Mouse (Mus musculus) gastrocnemius, adult 2 months (tissue): ENCODE data around the gene C2cd2l. TPM values are rescaled to one million over a fixed set of nuclear protein-coding genes. Genes with fewer than 3 reads are reported as not detected.
A peak's percentile ranks its signal among the peaks of the same experiment; 100 is the strongest.
"Not testable (repeated sequence)": the region's sequence is repeated elsewhere in the genome, so short reads cannot be mapped to it uniquely, and the experiment has no call there.

Source experiments
- DNase-seq: peaks from one replicate; pipeline ENCODE4 v3.0.0; 2022
- H3K27ac ChIP-seq: fragments of 200-600 bp; 2 replicates; pipeline ENCODE4 v1.8.1; 2022; ENCODE audit warnings: mild to moderate bottlenecking
- H3K4me3 ChIP-seq: fragments of 200-600 bp; 2 replicates; pipeline ENCODE4 v1.8.1; 2022; ENCODE audit warnings: mild to moderate bottlenecking, moderate library complexity
- CTCF ChIP-seq: fragments of 200-600 bp; IDR thresholded peaks from 2 replicates; pipeline ENCODE4 v1.8.1; 2022; ENCODE audit warnings: antibody characterized with exemption, mild to moderate bottlenecking, moderate library complexity
- intact Hi-C: fragments of 180-260 bp; cut with DNase I; formaldehyde crosslinking; loops from one replicate; pipeline ENCODE4 v1.15.1; 2025
- total RNA-seq, 2 experiments: library from RNA; stranded (reverse); gene quantifications; 2 replicates each; pipeline ENCODE4 v1.2.3; 2021

C2cd2l gene
- total RNA-seq, 2 experiments from 2014 or later, result 14.9 to 17.8 TPM

GRCm38 (mm10) chr9:44332918-44333638 is 13.0 kb upstream of the C2cd2l start:
- H3K27ac ChIP-seq, result no peak overlapping the region
- TF ChIP-seq CTCF, result no peak
- DNase-seq, result no peak
- H3K4me3 ChIP-seq, result no peak overlapping the region
- intact Hi-C loops, result no loop called here

- intact Hi-C loops, result no loop called here
- TF ChIP-seq CTCF, result no peak
- no peak overlapping the region for H3K27ac ChIP-seq
- no peak for DNase-seq
- no peak overlapping the region for H3K4me3 ChIP-seq
Observed at GRCm38 (mm10) chr9:44330736-44331135, 10.7 kb upstream of the C2cd2l start.

GRCm38 (mm10) chr9:44327926-44328325 is 7.8 kb upstream of the C2cd2l start:
- H3K27ac ChIP-seq, result peak overlapping the region; percentile 95
- no peak for TF ChIP-seq CTCF
- peak overlapping the region; percentile 88 for H3K4me3 ChIP-seq
- DNase-seq, result no peak
- intact Hi-C loops, result no loop called here

DNA sequence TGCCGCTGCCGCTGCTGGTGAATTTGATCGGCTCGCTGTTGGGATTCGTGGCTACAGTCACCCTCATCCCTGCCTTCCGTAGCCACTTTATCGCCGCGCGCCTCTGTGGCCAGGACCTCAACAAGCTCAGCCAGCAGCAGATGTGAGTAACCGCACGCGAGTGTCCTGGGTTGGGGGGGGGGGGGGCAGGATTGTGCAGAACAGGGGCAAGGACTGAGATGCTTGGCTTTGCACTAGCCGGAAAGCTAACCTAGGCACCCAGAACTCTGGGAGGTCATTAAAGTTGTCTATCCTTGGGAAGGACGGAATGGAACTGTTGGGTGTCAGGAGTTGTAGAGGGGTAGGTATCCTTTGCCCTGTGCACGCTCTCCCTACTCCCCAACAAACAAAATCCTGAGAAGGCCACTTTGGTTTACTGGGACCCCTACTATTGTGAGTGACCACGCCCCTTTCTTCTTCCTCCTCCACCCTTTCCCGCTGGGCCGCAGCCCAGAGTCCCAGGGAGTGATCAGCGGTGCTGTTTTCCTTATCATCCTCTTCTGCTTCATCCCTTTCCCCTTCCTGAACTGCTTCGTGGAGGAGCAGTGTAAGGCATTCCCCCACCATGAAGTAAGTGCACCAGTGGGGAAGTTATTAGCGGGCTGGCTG is 7.1 kb upstream of the C2cd2l start:
- peak; percentile 49 for DNase-seq
- no peak for TF ChIP-seq CTCF
- Histone ChIP-seq H3K27ac (peak overlapping the region; percentile 95), H3K4me3 (peak overlapping the region; percentile 88)
- intact Hi-C loops, result no loop called here

DNA sequence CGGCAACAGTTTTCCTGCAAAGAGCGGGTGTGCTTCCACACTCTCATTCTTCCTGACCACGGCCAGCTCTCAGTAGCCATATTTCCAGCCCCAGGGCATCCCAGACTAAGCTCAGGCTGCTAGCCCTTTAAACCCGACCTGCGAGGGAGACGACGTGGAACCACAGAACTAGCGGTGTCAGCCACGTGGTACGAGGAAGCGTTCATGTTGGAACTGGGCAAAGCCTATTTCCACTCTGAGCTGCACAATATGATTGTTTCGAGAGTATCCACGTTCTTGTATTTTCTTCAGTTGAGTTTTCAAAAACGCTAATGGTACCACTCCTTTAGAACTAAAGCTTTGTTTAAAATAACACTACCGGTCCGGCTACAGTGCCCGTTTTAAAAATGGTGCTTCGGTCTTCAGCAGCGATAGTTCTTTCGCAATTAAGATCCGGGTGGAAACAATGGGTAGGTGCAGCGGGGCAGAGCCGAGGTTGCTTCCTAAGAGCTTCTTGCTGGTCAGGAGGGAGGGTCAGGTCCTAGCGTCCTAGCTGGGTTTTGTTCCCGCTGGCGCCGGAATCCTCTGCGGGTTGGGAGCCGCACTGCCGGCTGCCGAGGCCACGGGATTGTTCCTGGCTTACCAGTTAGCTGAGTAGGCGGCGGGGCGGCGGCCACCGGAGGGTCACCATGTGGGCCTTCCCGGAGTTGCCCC is 6.4 kb upstream of the C2cd2l start:
- peak overlapping the region; percentile 88 for H3K4me3 ChIP-seq

DNA sequence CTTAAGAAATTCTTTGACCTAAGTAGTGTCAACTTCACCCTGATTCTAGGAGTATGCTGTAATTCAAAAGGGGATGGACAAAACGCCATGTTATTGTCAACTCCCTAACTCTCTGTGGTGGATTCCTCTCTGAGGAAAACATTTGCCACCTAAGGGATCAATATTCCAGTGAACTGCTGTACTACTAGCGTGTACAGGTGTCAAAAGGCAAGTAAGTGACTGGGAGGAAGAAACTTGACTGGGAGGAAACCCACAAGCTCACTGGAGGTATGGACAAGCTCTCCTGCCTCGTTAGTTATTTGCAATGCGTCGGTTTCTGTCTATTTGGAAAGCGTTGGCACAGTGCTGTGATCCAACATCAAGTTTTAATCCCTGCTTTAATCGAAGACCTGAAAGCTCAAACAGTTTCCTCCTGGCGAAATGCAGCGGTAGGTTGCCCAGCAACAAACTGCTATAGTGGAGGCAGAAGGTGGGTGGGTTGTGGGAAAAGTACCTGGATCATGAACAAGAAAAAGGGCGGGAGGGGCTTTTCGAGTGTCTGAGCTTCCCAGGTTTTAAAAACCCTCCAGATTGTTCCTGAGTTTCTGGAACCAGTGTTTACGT is 5.8 kb upstream of the C2cd2l start, which contains the start of gene Dpagt1:
TSS of gene Dpagt1 (plus strand) at position 252 of the 603 bp plus-strand sequence.
- peak within 1 kb of the TSS; percentile 88 for H3K4me3 ChIP-seq
- no peak for TF ChIP-seq CTCF
- no peak for DNase-seq
- intact Hi-C loops, result no loop called here
- peak within 1 kb of the TSS; percentile 95 for H3K27ac ChIP-seq

More for the DNA sequence above, 6.4 kb upstream of the C2cd2l start:
- DNase-seq, result peak; percentile 90
- peak overlapping the region; percentile 95 for H3K27ac ChIP-seq
- intact Hi-C loops, result no loop called here
- TF ChIP-seq CTCF, result no peak

GRCm38 (mm10) chr9:44325032-44325767 is 5.1 kb upstream of the C2cd2l start:
- DNase-seq, intact Hi-C loops: not testable (repeated sequence)
- Histone ChIP-seq H3K4me3 (peak overlapping the region; percentile 88; the same call in 1 of the 2 replicates), H3K27ac (peak overlapping the region; percentile 95)

- intact Hi-C loops, result no loop called here
- DNase-seq, result no peak
- no peak for TF ChIP-seq CTCF
- no peak overlapping the region for H3K4me3 ChIP-seq
- no peak overlapping the region for H3K27ac ChIP-seq
Observed at GRCm38 (mm10) chr9:44324147-44324546, 4.1 kb upstream of the C2cd2l start.

DNA sequence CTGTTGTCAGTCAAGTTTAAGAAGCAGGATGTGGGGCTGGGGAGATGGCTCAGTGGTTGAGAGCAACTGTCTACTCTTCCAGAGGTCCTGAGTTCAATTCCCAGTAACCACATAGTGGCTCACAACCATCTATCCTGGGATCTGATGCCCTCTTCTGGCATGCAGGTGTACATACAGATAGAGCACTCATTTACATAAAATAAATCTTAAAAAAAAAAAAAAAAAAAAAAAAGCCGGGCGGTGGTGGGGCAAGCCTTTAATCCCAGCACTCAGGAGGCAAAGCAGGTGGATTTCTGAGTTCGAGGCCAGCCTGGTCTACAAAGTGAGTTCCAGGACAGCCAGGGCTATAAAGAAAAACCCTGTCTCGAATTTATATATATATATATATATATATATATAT is 3.6 kb upstream of the C2cd2l start:
- 0 out of 2 replicates have a peak, but pooled peaks have one; percentile 9 for TF ChIP-seq CTCF
- H3K27ac ChIP-seq, intact Hi-C loops, DNase-seq, H3K4me3 ChIP-seq: not testable (repeated sequence)

- peak overlapping the region; percentile 100 for H3K4me3 ChIP-seq
- DNase-seq, result no peak
- intact Hi-C loops, result loop anchor here (1.0 kb wide), 1 partner anchor 14 kb away; the partner anchor contains the start of gene H2afx
- no peak for TF ChIP-seq CTCF
- peak overlapping the region; percentile 93 for H3K27ac ChIP-seq
Observed at GRCm38 (mm10) chr9:44320799-44321133, 681 bp upstream of the C2cd2l start.

GRCm38 (mm10) chr9:44319105-44319886 is 789 bp downstream of the C2cd2l start:
- no peak for TF ChIP-seq CTCF
- DNase-seq, result peak; percentile 56
- intact Hi-C loops, result no loop called here
- Histone ChIP-seq H3K4me3 (peak overlapping the region; percentile 100), H3K27ac (peak overlapping the region; percentile 93)
